Mouse (Mus musculus) heart, postnatal 10 days (tissue): Measurements from ENCODE around the gene Fcho2. TPM values are rescaled to one million over a fixed set of nuclear protein-coding genes. Genes with fewer than 3 reads are reported as not detected.

Experiments used
- DNase-seq, 2 experiments: peaks; one replicate each; pipeline ENCODE4 v3.0.0; 2021
- intact Hi-C: fragments of 180-260 bp; cut with DNase I; formaldehyde crosslinking; loops from one replicate; pipeline ENCODE4 v1.15.1; 2025
- total RNA-seq, 2 experiments: library from RNA; stranded (reverse); gene quantifications; 2 replicates each; pipeline ENCODE4 v1.2.3; 2021

Fcho2 gene
- total RNA-seq, 2 experiments from 2014 or later = 42.4 to 48.2 TPM

DNA sequence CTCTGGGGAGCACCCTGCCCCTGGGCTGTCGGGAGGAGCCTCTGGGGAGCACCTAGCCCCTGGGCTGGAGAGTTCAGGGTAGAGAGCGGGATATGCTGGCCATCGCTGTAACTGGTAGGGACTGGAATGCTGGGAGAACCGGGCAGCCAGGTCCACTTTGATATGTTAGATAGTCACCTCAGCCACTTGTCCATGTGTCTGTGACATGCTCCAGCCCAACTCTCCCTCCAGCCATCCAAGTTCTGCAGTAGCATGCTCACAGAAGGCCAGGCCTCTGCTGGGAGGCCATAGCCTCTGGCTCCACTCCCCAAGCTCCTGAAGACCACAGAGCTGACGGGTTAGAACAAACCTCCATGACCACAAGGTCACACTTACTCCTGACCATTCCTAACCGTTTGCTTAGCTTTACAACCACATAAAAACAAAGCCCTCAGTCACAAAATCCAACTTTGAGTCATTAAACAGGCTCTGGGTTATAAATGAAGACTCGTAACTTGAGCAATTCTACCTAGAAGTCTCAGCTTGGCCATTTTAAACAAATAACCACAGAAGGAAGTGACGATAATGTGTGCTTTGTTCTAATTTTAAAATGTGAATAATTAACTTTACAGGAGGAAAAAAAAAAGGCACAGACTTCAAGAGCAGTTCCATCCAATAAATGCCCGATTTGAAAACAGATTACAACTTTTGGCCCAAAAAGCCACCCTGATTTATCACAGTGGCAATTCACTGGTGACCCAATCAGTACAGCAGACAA lies 130.9 kb downstream of the Fcho2 start:
- no peak for DNase-seq
- intact Hi-C loops = no loop called here

DNA sequence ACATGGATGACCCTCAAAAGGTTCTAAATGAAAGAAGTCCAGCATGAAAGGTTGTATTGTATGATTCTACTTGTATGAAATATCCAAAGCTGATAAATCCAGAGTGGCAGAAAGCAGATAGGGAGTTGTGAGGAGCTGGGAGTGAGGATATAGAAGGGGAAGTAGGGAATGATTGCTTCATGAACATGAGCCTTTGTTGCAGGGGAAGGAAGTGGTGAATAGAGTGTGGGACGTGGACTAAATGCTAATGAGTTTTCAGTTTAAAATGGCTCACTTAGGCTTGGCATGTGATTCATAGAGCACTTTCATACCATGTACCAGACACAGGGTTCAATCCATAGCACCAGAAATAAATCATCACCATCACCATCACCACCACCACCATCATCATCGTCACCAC lies 131.8 kb downstream of the Fcho2 start:
- no peak for DNase-seq
- intact Hi-C loops = no loop called here

DNA sequence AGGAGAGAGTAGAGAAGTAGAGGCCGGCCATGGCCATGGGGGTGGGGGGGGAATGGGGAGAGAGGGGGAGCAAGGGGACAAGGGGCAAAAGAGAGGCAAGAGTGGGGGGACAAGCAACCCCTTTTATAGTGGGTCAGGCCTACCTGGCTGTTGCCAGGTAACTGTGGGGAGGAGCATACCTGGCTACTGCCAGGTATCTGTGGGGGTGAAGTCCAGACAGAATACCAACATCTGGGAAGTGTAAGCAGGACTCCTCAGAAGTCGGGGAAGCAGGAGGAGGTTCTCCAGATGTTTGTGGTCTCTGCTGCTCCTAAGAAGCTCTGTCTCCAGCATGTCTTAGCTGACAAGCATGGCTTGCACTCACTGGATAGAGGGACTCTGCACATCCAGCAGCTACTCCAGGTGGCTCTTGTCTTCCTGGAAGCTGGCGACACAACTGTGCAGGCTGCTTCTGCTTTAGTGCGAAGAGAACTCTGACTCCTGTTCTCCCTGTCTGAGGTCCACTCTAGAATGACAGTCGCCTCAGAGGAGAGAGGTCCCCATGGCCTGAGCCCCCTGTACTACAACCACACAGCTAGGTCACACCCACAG lies 134.7 kb downstream of the Fcho2 start:
- no peak for DNase-seq
- intact Hi-C loops = no loop called here

DNA sequence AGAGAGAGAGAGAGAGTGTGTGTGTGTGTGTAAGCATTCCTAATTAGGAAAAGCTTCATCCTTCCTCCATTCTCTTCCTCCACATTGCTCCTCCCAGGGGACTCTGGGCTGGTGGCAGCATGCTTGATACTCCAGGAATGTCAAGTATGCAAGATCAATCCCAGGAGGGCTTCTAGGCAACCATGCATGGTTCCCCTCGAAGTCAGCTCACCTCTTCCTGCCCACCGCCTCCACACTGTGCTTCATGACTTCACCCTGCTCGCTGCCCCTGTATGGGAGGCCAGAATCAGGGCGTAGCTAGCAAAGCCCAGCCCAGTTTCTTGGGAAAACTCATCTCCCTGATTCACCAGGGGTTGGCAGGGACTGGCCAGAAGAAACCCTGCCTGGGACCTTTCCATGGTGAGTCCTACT lies 135.6 kb downstream of the Fcho2 start:
- intact Hi-C loops = no loop called here
- DNase-seq = no peak

DNA sequence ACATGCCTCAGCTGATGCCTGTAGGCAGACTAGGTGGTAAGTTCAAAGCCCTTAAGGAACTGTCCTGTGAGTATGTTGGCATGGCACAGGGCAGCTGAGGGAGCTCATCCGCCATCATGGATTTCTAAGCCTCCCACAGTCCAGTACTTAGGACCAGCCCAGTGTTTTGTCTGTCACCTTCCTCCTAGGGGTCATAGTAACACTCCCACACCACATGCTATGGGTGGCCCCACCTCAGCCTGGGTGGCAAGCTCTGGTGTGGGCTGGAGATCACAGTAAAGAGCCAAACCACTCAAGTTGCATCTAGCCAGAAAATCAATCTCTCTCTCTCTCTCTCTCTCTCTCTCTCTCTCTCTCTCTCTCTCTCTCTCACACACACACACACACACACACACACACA lies 136.0 kb downstream of the Fcho2 start:
- intact Hi-C loops = no loop called here
- DNase-seq = no peak

DNA sequence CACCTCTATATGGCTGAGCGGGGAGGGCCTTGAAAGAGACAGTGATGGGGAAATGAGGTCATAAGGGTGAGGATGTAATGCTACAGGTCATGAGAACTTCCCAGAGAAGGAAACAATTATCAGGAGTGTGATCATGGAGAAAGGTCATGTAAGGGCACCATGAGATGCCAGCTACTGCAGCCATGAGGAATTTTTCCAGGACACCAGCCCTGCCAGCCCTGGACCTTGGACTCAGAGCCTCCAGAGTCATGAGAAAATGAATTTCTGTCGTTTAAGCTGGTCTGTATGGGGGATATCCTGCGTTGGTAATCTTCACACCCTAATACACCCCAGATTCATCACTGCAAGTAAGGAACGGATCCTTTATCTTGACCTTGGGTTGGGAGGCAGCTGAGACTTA lies 141.3 kb downstream of the Fcho2 start:
- intact Hi-C loops = no loop called here
- no peak for DNase-seq

Other genes with a start within 250 kb of the Fcho2 start
- not detected for gene Tmem174, start 178.0 kb downstream of the Fcho2 start, total RNA-seq
- gene Tmem171, start 120.6 kb downstream of the Fcho2 start, total RNA-seq = 10 to 100 TPM in 1 of 2 experiments, 1 to 10 TPM in 1; 9.6 to 12.0 TPM
- gene Tnpo1, start 110.9 kb upstream of the Fcho2 start, total RNA-seq = 10 to 100 TPM; 87.6 to 90.6 TPM
- gene 1700024P04Rik, start 169.1 kb upstream of the Fcho2 start, total RNA-seq = not detected